Mouse (Mus musculus) lung, embryonic 14.5 days (tissue): ENCODE data around the gene Trim31. TPM values are rescaled to one million over a fixed set of nuclear protein-coding genes. Genes with fewer than 3 reads are reported as not detected.

Experiments
- ATAC-seq: fragments of 200-750 bp; cut with Nextera tagmentation; 2 replicates; pipeline ENCODE4 v1.8.0; 2017; ENCODE audit warnings: mild to moderate bottlenecking, moderate TSS enrichment, moderate library complexity; ENCODE audit not compliant: insufficient read depth
- DNase-seq: peaks from one replicate; pipeline ENCODE4 v3.0.0-alpha.2; 2015
- H3K27ac ChIP-seq: fragments of 300-500 bp; sonication (generic); 2 replicates; pipeline ENCODE4 v1.5.1; 2014; ENCODE audit warnings: low read depth, mild to moderate bottlenecking, moderate library complexity
- H3K27me3 ChIP-seq: fragments of 300-500 bp; sonication (generic); 2 replicates; pipeline ENCODE4 v1.6.1; 2014; ENCODE audit warnings: low read length, control low read depth; ENCODE audit not compliant: insufficient read depth
- H3K36me3 ChIP-seq: fragments of 300-500 bp; sonication (generic); 2 replicates; pipeline ENCODE4 v1.6.1; 2014; ENCODE audit warnings: control low read depth; ENCODE audit not compliant: insufficient read depth
- H3K4me1 ChIP-seq: fragments of 300-500 bp; sonication (generic); 2 replicates; pipeline ENCODE4 v1.6.1; 2014; ENCODE audit warnings: antibody characterized with exemption, control low read depth; ENCODE audit not compliant: insufficient read depth
- H3K4me2 ChIP-seq: fragments of 300-500 bp; sonication (generic); 2 replicates; pipeline ENCODE4 v1.6.1; 2014; ENCODE audit warnings: mild to moderate bottlenecking
- H3K4me3 ChIP-seq: fragments of 300-500 bp; sonication (generic); 2 replicates; pipeline ENCODE4 v1.5.1; 2014; ENCODE audit warnings: low read depth, low read length
- H3K9ac ChIP-seq: fragments of 300-500 bp; sonication (generic); 2 replicates; pipeline ENCODE4 v1.6.1; 2014
- H3K9me3 ChIP-seq: fragments of 300-500 bp; sonication (generic); 2 replicates; pipeline ENCODE4 v1.6.1; 2016; ENCODE audit warnings: low read depth, low read length, control low read depth
- CTCF ChIP-seq: IDR thresholded peaks from 2 replicates; pipeline ENCODE4 v1.5.1; 2016; ENCODE audit warnings: antibody characterized with exemption, low read depth
- WGBS: fragments of 180-500 bp; shearing (Covaris S2); extraction: QIAGEN DNeasy Blood & Tissue Kit; methylation state at CpG from one replicate; pipeline ENCODE4 v1.1.7; 2014; 5-methylcytosine and 5-hydroxymethylcytosine counted together
- polyA plus RNA-seq: library from polyadenylated mRNA; unstranded; fragments of >200 nt; fragmentation: Nextera tagmentation; extraction: Ambion mirVana; gene quantifications from 2 replicates; pipeline ENCODE4 v1.2.1, GENCODE M21; 2014

Gene Trim31
- polyA plus RNA-seq, 1 experiment from 2014 or later: 0.16 TPM

DNA sequence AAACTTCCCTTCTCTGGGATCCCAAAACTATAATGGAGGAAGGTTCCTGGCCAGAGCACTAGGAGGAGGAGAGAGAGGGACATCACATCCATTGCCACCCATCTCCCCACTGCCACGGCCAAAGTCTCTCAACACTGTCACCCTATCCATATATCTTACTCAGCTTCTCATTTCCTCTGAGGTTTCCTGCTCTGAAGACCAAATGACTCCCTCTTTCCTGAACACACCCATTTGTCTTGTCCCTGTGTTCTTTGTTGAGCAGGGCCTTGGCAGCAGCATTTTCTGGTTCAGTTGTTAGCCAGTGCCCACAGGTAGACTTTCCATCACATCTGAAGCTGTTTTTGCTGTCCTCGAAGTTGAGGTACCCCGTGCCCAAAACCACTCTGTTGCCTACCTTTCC lies 39.7 kb upstream of the Trim31 start:
- Histone ChIP-seq H3K4me3 (no peak overlapping the region), H3K4me2 (no peak overlapping the region), H3K27me3 (no peaks in the 10 kb centered on the region), H3K9ac (no peak overlapping the region), H3K27ac (no peak overlapping the region), H3K9me3 (no peaks in the 10 kb centered on the region), H3K36me3 (peaks cover 57% of the 10 kb centered on the region), H3K4me1 (no peaks in the 10 kb centered on the region)
- DNase-seq (no peak), ATAC-seq (no peak)
- TF ChIP-seq CTCF: no peak
- 91% methylated on average over 3 of the region's 3 CpGs for WGBS

DNA sequence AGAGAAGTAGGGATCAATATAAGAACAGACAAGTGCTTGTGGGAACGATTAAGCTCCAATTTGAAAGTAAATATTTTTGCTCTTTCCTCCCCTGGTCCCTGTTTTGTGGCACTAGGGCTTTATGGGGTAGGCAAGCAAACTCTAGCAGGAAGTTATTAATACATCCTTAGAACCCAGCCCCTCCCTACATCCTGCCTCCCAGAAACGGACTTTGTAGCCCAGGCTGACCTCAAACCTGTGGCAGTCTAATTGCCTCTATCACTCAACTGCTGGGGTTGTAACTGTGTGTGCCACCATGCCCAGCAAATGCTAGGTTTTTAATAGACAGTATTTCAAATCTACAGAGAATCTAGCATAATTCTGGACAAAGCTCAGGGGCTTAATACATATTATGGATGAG lies 36.2 kb upstream of the Trim31 start:
- H3K4me2 ChIP-seq: no peak overlapping the region
- no peak overlapping the region for H3K4me3 ChIP-seq
- H3K27ac ChIP-seq: no peak overlapping the region
- no peak overlapping the region for H3K9ac ChIP-seq
- no peaks in the 10 kb centered on the region for H3K4me1 ChIP-seq
- H3K9me3 ChIP-seq: no peaks in the 10 kb centered on the region
- H3K36me3 ChIP-seq: peaks cover 23% of the 10 kb centered on the region
- TF ChIP-seq CTCF: no peak
- peaks cover 6% of the 10 kb centered on the region for H3K27me3 ChIP-seq
- WGBS: 39% methylated on average over 2 of the region's 2 CpGs
- no peak for ATAC-seq
- DNase-seq: no peak

DNA sequence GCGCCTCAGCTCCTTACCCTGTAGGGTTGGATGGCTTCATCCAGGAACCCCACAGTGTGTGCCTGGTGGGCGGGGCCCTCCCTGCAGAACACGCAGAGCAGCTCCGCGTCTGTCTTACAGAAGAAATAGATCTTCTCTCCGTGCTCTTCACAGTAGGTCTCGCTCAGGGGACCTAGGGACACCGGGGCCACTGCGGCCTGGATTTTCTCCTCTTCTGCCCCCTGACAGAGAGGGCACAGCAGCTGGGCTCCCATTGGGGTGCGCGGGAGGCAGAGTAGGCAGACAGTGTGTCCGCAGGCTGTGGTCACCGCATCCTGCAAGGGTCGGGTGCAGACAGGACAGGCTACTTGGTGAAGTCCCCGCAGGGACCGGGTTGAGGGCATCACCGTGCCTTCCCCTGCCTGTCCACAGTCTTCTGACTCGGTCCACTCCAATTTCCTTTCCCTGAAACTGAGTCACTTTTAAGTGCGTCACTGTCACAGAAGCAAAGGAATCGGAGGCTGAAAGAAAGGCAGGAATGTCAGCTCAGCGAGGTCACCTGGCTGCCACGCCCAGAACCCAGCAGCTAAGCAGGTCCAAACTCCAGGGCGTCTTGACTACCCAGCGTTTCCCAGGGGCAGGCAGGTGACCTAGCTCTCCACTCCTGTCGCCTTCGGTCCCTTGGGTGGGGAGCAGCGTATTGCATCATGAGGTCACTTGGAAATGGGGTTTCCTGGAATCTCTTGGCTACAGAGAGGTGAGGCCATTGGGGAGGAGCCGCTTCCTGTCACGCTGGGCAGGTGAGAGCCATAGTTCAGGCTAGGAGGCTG lies 31.0 kb upstream of the Trim31 start, which contains the start of gene Trim15:
Trim15 (minus strand) TSS at position 492 of the 809 bp plus-strand sequence.
- ATAC-seq: peak; percentile 26; the same call in 1 of the 2 replicates

DNA sequence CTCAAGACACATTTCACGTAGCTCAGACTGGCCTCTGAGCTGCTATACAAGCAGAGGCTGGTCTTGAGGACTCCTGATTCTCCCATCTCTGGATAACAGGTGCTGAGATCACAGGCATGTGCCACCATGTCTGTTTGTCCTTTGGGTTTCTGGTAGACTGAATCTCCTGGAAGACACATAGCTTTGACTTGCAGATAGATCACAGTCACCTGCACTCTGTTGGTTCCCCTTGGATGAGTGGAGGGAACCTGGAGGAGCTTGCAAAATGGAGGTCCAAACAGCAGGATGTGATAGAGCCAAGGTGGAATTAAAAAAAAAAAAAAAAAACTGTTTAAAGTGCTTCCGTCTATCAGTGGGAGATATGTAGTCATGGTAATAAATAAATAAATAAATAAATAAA lies 29.1 kb upstream of the Trim31 start:
- H3K27me3 ChIP-seq: peaks cover 14% of the 10 kb centered on the region

More for the DNA sequence above, 31.0 kb upstream of the Trim31 start, which contains the start of gene Trim15:
- peak within 1 kb of the TSS; percentile 8; the same call in 1 of the 2 replicates for H3K4me3 ChIP-seq
- no peaks in the 10 kb centered on the region for H3K36me3 ChIP-seq
- no peak for TF ChIP-seq CTCF
- DNase-seq: peak; percentile 30
- no peak within 1 kb of the TSS for H3K27ac ChIP-seq
- H3K9ac ChIP-seq: no peak within 1 kb of the TSS
- H3K9me3 ChIP-seq: no peaks in the 10 kb centered on the region
- WGBS: 8% methylated on average over 29 of the region's 29 CpGs
- peak within 1 kb of the TSS; percentile 45 for H3K4me2 ChIP-seq
- H3K27me3 ChIP-seq: peaks cover 14% of the 10 kb centered on the region
- H3K4me1 ChIP-seq: no peaks in the 10 kb centered on the region

DNA sequence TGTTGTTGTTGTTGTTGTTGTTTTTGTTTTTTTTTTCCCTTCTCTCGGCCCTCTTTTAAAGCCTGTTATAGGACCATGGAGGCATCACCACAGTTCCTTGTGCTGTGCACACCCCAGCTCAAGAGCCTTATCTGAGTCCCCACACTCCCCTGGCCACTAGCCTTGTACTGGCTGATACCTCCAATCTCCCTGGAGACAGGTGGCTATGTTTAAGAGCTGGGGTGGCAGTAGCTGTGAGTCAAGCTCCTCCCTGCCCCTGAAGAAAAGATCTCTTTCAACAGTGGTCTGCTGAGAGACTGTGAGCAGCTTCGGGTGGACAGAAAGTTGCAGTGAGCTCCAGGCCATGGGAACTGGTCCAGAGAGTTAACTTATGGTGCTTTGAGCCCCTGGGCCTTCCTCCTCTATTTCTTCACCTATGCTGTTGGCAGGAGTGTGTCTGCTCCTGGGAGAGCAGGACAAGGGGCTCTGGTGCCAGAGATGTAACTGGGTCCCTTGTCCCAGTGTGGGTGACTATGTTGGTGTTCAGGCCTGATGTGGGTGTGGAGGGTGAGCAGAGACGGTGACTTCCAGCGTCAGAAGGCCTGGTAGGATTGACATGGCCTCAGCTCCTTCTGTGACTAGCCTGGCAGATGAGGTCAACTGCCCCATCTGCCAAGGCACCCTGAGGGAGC lies 28.5 kb upstream of the Trim31 start, which contains the start of gene Trim10:
Trim10 (plus strand) TSS at position 291 of the 671 bp plus-strand sequence.
- no peak within 1 kb of the TSS; the same call in 1 of the 2 replicates for H3K27ac ChIP-seq
- H3K4me3 ChIP-seq: peak within 1 kb of the TSS; percentile 17; the same call in 1 of the 2 replicates
- no peak for DNase-seq
- WGBS: 80% methylated on average over 4 of the region's 4 CpGs
- ATAC-seq: peak; percentile 68; the same call in 1 of the 2 replicates
- 0 out of 2 replicates have a peak within 1 kb of the TSS, but pooled peaks have one; percentile 0 for H3K4me2 ChIP-seq
- TF ChIP-seq CTCF: no peak
- no peaks in the 10 kb centered on the region for H3K36me3 ChIP-seq
- no peaks in the 10 kb centered on the region for H3K9me3 ChIP-seq
- peak within 1 kb of the TSS; percentile 2; the same call in 1 of the 2 replicates for H3K9ac ChIP-seq
- no peaks in the 10 kb centered on the region for H3K4me1 ChIP-seq
- peaks cover 14% of the 10 kb centered on the region for H3K27me3 ChIP-seq

More for the DNA sequence above, 29.1 kb upstream of the Trim31 start:
- 69% methylated on average over 2 of the region's 2 CpGs for WGBS
- no peak for TF ChIP-seq CTCF
- Histone ChIP-seq H3K9me3 (no peaks in the 10 kb centered on the region), H3K4me3 (no peak overlapping the region), H3K27ac (no peak overlapping the region), H3K36me3 (no peaks in the 10 kb centered on the region), H3K9ac (no peak overlapping the region), H3K4me1 (no peaks in the 10 kb centered on the region), H3K4me2 (no peak overlapping the region)
- ATAC-seq (no peak), DNase-seq (no peak)

DNA sequence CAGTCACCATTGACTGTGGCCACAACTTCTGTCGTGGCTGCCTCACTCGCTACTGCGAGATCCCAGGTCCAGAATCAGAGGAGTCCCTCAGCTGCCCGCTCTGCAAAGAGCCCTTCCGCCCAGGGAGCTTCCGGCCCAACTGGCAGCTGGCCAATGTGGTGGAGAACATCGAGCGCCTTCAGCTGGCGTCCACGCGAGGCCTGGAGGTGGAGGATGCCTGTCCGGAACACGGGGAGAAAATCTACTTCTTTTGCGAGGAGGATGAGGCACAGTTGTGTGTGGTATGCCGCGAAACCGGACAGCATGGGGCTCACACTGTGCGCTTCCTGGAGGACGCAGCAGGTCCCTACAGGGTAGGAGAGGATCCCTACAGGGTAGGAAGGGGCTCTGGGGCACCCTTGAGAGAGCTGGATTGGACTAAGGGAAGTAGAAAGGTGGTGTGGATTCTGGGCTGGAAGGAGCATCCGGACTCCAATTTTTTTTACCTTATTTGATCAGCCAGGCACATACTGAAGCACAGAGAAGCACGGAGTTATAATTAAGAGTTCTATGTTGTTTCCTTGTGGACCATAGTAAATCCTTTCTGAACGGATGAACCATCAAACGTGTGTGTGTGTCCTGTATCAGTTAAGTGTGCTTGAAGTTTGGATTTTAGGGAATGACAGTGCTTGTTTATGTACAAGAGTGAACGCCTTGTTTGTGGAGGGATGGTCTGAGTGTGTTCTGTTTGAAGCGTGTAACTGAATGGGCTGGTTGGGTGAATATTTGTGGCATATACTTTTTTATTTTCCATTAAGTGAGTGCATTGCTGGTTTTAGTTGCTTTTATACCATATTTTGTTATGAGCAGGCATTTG lies 27.7 kb upstream of the Trim31 start:
- WGBS: 59% methylated on average over 25 of the region's 25 CpGs

More for the DNA sequence above, 27.7 kb upstream of the Trim31 start:
- H3K27ac ChIP-seq: no peak overlapping the region; the same call in 1 of the 2 replicates
- peak overlapping the region; percentile 17; the same call in 1 of the 2 replicates for H3K4me3 ChIP-seq
- H3K9ac ChIP-seq: peak overlapping the region; percentile 2; the same call in 1 of the 2 replicates
- ATAC-seq (0 out of 2 replicates have a peak, but pooled peaks have one; percentile 36), DNase-seq (peak; percentile 58)
- H3K27me3 ChIP-seq: peaks cover 14% of the 10 kb centered on the region
- no peak for TF ChIP-seq CTCF
- 0 out of 2 replicates have a peak overlapping the region, but pooled peaks have one; percentile 0 for H3K4me2 ChIP-seq
- no peaks in the 10 kb centered on the region for H3K36me3 ChIP-seq
- H3K9me3 ChIP-seq: no peaks in the 10 kb centered on the region
- H3K4me1 ChIP-seq: no peaks in the 10 kb centered on the region
